Mouse (Mus musculus): ENCODE measurements around the gene Hmgcs2.

The Hmgcs2 gene

DNA sequence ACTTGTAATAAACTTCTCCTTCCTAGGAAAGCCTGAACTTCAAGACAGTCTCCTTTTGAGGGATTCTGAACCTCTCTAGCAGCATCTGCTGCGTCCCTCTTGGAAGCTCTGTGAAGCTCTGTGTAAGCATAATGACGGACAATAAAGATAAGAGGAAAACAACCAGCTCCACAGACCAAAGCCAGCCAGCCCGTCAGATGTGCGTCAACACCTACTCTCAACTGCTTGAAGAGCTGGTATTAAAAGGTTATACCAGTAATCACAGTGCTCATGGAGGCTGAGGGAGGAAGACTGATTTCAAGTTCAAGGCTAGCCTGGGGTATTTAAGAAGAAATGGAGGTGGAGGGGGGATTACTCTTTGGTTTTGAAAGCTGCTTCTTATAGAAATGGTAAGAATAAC is 553 bp upstream of the Hmgcs2 start:
- DNase-seq (ENCODE audit: low spot score), result no peak

DNA sequence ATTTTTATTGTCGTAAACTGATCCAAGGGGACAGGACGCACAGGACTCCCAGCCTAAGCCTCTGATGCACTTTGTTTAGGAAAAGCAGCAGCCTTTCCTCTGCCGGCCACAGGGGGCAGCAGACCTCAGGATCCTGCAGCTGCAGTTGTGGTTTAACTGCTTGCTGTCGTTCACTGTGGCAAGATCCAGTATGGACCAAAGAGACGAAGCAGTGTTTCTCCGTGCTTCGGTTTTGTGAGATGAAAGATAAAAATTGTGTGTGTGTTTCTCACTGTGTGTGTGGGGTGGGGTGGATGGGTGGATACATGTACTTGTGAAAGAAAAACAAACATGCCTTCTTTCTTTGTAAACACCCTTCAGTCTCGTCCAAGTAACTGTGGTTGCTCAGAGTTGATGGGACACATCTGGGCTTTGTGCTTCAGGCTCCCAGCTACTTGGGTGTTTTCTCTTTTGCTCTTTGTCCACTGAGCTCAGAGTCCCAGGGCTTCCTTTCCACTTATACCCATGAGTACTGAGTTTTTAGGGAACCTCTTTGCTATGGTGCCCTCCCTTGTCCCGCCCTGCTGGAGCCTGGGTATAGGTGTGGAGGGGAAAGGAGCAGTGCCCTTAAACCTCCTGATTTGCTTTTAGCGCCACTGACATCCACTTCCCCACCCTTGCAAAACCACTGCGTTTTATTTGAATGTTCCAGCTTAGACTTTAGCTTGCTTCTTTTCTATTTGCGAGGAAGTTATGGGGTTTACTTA is 871 bp downstream of the Hmgcs2 start:
- peak; percentile 67 for DNase-seq (ENCODE audit: low spot score)

DNA sequence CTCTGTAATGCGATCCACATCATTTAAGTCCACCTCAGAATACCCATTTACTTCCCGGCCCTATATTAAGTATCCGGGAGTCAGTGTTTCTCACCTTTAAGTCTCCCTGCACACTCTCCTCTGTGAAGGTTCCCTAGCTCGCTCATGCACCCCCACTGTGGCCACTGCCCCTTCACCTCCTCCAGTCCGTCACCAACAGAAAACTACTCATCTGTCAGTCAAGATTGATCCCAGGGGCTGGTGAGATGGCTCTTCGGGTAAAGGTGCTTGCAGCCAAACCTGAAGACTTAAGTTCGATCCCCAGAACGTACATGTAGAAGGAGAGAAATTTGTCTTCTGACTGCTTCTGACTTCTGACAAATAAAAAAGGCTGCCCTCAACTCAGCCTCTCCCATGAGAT is 2.2 kb downstream of the Hmgcs2 start:
- DNase-seq (ENCODE audit: low spot score), result no peak

DNA sequence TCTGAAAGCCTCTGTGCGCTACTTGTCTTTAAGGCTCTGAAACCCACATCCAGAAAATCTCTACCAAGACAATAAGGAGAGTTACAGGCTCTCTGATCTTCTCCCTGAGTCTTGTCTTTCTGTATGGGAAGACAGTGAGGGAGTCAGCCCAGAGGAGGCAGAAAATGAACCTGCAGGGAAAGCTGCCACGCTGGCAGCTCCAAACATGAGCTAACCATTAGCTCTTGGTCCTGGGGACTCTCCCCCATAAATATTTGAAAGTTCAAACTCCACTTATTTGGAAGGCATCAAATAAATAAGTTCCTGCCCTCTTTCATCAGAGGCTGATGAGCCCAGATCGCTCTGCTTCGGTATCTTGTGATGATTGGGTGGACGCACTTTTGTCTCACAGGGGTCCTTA is 3.0 kb downstream of the Hmgcs2 start:
- DNase-seq (ENCODE audit: low spot score), result no peak

GRCm38 (mm10) chr3:98291044-98291443 is 10.8 kb downstream of the Hmgcs2 start:
- no peak for DNase-seq (ENCODE audit: low spot score)

GRCm38 (mm10) chr3:98295965-98296364 is 15.7 kb downstream of the Hmgcs2 start:
- no peak for DNase-seq (ENCODE audit: low spot score)

DNA sequence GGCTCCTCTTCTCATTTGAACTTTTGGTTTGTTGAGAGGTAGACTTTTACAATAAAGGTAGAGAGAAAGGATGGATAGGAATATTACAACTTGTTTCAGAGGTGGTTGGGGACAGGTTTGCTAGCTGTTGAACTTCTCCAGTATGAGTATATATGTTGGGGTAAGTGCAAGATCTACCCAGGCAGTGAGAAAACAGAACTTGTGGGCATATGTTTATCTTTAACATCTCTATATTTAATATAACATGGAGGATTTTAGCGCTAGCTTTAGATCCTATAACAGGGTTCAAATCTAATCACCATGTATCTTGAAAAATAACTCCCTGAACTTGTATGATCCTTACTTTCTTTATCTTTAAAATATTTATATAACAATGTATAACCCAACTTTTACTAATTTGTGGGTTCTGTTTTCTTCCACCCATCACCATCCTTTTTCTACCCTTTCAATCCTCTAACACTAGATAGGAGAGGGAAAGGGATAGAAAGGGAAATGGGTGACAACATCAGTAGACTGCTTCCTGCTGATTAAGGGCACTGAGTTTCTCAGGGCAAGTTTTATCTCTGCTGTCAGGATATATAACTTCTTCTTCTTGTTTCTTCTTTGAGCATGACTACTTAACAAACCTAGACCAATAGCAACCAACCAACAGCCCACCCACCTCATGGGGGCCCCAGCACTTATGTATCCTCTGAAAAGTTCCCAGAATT is 19.3 kb downstream of the Hmgcs2 start:
- no peak for DNase-seq (ENCODE audit: low spot score)

GRCm38 (mm10) chr3:98300266-98300665 is 20.0 kb downstream of the Hmgcs2 start:
- DNase-seq (ENCODE audit: low spot score), result no peak

DNA sequence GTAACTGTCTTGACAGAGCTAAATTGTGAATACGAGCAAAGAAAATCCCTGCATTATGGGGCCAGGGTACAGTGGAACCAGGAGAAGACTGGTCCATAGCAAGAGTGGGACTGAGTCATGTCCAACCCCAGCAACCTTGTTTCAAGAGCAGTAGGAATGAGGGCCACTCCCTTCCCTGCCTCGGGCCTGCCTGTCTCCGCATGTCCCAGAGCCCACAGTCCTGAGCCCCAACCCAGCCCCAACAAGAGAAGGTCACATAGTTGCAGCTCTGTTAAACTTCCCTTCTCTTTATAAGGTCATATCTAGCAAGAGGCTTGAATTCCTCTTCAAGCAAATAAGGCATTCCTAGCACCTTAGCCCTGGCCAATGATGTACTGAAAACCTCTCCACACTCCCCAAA is 21.5 kb downstream of the Hmgcs2 start:
- no peak for DNase-seq (ENCODE audit: low spot score)

- no peak for DNase-seq (ENCODE audit: low spot score)
Observed at GRCm38 (mm10) chr3:98308606-98309005, 28.4 kb downstream of the Hmgcs2 start.

DNA sequence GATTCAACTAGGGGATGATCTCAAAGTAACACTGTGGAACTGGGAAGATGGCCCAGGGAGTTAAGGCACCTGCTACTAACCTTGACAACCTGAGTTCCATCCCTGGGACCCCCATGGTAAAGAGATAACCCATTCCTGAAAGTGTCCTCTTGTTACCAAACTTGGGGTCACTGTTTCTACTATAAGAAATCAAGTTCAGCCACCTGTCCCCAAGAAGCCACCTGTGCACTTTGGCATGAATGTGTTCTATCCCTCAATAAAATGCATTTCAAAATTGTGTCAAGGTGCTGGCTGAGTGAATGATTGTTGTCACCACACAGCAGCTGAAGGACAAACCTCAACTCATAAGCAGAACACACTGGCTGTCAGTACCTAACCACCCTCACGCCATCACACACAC is 30.2 kb downstream of the Hmgcs2 start:
- no peak for DNase-seq (ENCODE audit: low spot score)

DNA sequence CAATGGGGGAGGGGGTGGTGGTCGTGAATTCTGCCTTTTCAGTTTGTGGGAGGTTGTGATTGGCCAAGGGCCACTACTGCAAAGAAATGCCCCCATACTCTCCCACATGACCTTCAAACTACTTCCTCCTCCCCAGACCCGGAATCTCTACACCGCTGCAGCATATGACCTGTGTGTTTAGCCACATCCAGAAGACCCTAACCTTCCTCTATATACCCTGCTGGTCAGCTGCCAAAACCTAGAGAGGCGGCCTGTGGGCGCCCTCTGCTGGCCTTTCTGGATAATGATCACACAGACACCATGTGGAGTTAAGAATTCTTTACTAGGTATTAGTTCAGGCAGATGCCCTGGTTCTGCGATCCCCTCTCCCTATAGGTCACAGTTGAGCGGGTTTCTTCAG is 32.6 kb downstream of the Hmgcs2 start:
- DNase-seq (ENCODE audit: low spot score), result peak; percentile 48

DNA sequence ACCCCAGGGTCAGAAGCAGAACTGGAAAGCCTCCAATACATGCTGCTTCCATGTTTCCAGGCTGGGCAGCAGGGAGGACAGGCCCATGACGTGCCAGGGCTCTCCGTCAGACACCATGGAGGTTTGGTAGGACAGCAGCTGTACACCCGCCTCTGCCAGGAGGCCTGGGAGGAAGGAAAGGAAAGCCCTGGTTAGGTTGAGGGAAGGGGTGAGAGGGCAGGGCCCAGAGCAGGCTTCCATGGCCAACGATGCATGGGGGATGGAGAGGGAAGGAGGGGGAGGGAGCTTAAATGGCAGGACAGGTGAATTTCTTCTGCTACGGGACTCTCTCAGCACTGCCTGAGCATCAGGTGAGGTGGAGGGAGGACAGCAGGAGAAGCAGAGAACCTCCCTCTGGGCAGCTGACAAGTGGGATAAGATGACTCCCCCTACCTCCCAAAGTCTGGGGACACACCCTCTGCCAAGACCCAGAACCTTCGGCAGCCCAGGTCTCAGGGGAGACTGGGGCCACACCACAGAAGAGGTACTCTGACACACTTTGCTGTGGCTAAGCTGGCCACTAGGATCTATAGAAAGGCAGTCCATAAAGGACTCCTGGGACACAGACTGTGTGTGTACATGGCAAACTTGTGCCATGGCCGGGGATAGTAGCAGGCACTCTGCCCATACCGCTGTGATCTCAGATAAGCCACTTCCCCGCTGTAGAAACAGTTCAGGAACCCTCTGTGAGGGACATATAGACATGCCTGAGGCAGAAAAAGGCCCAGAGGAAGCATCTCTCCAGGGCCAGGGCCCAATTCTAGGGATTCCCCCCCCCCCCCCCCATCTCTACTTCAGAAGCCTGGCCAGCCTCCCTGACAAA is 33.3 kb downstream of the Hmgcs2 start:
- DNase-seq (ENCODE audit: low spot score), result no peak

DNA sequence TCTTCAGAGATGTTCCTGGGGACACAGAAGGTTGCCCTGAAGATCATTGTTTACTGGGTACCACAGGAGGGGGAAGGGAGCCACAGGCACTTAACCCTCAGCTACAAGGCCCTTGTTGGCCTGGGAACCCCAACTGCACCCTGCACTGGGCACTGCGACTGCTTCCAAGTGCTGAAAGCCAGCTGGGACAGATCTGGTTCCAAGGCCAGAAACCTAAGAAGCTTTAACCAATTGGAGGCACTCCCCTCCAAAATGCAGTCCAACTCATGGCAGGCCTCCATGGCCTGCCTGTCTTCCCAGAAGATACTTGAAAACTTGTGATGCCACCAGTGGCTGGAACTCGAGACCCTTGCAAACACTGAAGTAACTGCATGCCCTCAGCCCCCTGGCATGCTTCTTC is 34.9 kb downstream of the Hmgcs2 start:
- DNase-seq (ENCODE audit: low spot score), result no peak

DNA sequence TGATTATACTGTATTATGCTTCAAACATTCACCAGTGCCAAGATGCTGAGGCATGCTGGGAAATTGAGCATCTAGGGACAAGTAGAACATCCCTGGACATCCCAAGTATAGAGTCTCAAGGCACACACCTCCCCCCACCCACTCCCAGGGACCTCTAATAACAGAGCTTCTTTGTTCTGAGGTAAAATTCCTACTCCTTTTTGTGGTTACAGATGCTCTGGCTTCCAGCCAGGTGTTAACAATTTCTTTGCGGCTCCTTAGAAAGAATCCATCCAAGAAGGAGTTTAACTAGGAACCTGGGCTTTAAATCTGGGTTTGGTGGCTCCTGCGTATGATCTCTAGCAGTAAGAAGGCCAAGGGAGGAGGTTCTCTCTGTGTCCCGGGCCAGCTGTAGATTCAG is 36.9 kb downstream of the Hmgcs2 start:
- DNase-seq (ENCODE audit: low spot score), result no peak

- DNase-seq (ENCODE audit: low spot score), result no peak
Observed at GRCm38 (mm10) chr3:98319190-98319589, 39.0 kb downstream of the Hmgcs2 start.

- DNase-seq (ENCODE audit: low spot score), result no peak
Observed at GRCm38 (mm10) chr3:98322209-98322608, 42.0 kb downstream of the Hmgcs2 start.

GRCm38 (mm10) chr3:98324235-98324634 is 44.0 kb downstream of the Hmgcs2 start:
- no peak for DNase-seq (ENCODE audit: low spot score)

- DNase-seq (ENCODE audit: low spot score), result no peak
Observed at GRCm38 (mm10) chr3:98334010-98334409, 53.8 kb downstream of the Hmgcs2 start.

DNA sequence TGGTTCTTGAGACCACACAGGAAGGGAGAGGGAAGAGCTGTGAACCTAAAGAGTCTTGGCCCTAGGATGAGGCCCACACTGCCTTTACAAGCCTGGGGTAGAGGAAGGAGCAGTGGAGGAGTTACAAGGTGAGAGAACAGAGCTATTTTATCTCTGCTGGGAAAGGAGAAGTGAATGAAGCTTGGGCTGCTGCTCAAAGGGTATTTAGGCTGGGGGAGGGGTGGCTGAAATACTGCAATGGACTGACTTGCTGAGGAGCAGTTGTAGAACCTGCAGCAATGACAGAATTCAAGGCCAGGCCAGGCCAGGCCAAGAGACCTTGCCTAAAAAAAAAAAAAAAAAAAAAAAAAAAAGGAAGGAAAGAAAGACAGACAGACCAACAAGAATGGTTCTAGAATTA is 55.1 kb downstream of the Hmgcs2 start:
- DNase-seq (ENCODE audit: low spot score), result no peak

- DNase-seq (ENCODE audit: low spot score), result no peak
Observed at GRCm38 (mm10) chr3:98335886-98336285, 55.7 kb downstream of the Hmgcs2 start.

Data from lung, postnatal 25 days (tissue).